Mouse (Mus musculus) bone marrow, adult 2 months (tissue): Measurements from ENCODE around the gene Tbc1d2.

Experiments used
- CTCF ChIP-seq: fragments of 200-500 bp; IDR thresholded peaks from 2 replicates; pipeline ENCODE4 v1.5.1; 2011; ENCODE audit warnings: low read length, control low read depth; ENCODE audit not compliant: control insufficient read depth, insufficient read depth
- POLR2A ChIP-seq: fragments of 200-500 bp; IDR thresholded peaks from 2 replicates; pipeline ENCODE4 v1.6.1; 2011; ENCODE audit warnings: low read depth, mild to moderate bottlenecking, control low read depth, low read length, borderline replicate concordance; ENCODE audit not compliant: control insufficient read depth

GRCm38 (mm10) chr4:46635702-46636430 is 14.1 kb downstream of the Tbc1d2 start:
- TF ChIP-seq CTCF (no peak), POLR2A (no peak)
